Mouse (Mus musculus): ENCODE results near the gene Col23a1.

- TF ChIP-seq CTCF (IDR thresholded peaks at IDR 0.05; ENCODE audit: borderline replicate concordance, insufficient read depth, low read depth, low read length): no peak
- TF ChIP-seq POLR2A (IDR thresholded peaks at IDR 0.05; ENCODE audit: borderline replicate concordance, insufficient read depth, low read length): no peak
Observed at GRCm38 (mm10) chr11:51329837-51330714, 40.4 kb downstream of the Col23a1 start.
